ENCODE assay signal across 19 mouse cellular contexts in the genomic region with DNA sequence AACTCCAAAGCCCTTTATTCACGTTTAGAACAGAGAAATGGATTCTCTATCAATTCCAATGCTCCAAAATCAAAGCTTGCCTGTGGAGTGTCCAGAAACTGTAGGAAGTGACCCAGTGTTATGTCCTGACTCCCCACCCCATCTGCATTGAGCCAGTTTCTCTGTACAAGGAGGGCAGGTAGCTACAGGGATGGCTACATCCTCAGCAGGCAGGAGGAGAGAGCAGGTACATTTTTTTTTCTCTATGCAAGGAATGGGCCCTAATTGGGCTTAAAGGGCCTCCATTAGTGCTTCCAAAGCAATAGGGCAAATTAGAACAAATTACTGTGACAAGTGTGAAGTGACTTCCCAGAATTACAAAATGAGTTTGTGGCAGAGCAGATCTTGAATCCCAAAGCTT. TPM values are rescaled to one million over a fixed set of nuclear protein-coding genes. Genes with fewer than 3 reads are reported as not detected.
DNase-seq lines count a peak whose midpoint lies in the region; ATAC-seq and TF ChIP-seq lines count a peak whose summit lies in the region.
"Had no signal": no experiment of that assay in that cellular context is flagged by ENCODE, and none has a peak within 500 bp of the region (broad histone marks: within the 10 kb centered on the region; RNA-seq: fewer than 3 reads in every experiment).

No protein-coding gene starts in this region.

- no peak overlapping the region for H3K4me2 ChIP-seq in forebrain, embryonic 13.5 days
- H3K4me2 ChIP-seq in forebrain, postnatal 0 days (ENCODE audit: low read depth): no peak overlapping the region
- no peak overlapping the region for H3K4me2 ChIP-seq in midbrain, embryonic 12.5 days (replicated peaks)
- no peak overlapping the region for H3K4me2 ChIP-seq in midbrain, postnatal 0 days (ENCODE audit: low read depth, low read length, poor library complexity, severe bottlenecking)
- H3K4me2 ChIP-seq in forebrain, embryonic 15.5 days (replicated peaks): no peak overlapping the region
- H3K4me2 ChIP-seq in midbrain, embryonic 16.5 days (ENCODE audit: low read length): no peak overlapping the region
- H3K4me2 ChIP-seq: heart, embryonic 12.5 days; limb, embryonic 15.5 days had no signal

- WGBS in forebrain, embryonic 13.5 days: 7% methylated on average over 1 of the region's 1 CpGs
- 10% methylated on average over 1 of the region's 1 CpGs for WGBS in forebrain, postnatal 0 days
- 12% methylated on average over 1 of the region's 1 CpGs for WGBS in midbrain, embryonic 12.5 days
- 6% methylated on average over 1 of the region's 1 CpGs for WGBS in midbrain, postnatal 0 days
- 0% methylated on average over 1 of the region's 1 CpGs for WGBS in forebrain, embryonic 15.5 days
- WGBS in midbrain, embryonic 16.5 days: 9% methylated on average over 1 of the region's 1 CpGs

- peaks cover 3% of the 10 kb centered on the region for H3K4me1 ChIP-seq in forebrain, embryonic 13.5 days
- H3K4me1 ChIP-seq in forebrain, postnatal 0 days (ENCODE audit: insufficient read depth): no peaks in the 10 kb centered on the region
- H3K4me1 ChIP-seq in midbrain, embryonic 12.5 days: no peaks in the 10 kb centered on the region
- H3K4me1 ChIP-seq in midbrain, postnatal 0 days (ENCODE audit: insufficient read depth, low read length): no peaks in the 10 kb centered on the region
- peaks cover 17% of the 10 kb centered on the region for H3K4me1 ChIP-seq in forebrain, embryonic 15.5 days
- H3K4me1 ChIP-seq in midbrain, embryonic 16.5 days (ENCODE audit: control insufficient read depth, insufficient read depth, low read length): 0 out of 2 replicates have a peak, but pooled peaks cover 4% of the 10 kb centered on the region
- H3K4me1 ChIP-seq: heart, embryonic 12.5 days had no signal

- H3K36me3 ChIP-seq in forebrain, embryonic 13.5 days (ENCODE audit: poor library complexity, severe bottlenecking): no peaks in the 10 kb centered on the region
- no peaks in the 10 kb centered on the region for H3K36me3 ChIP-seq in forebrain, postnatal 0 days (ENCODE audit: insufficient read depth)
- H3K36me3 ChIP-seq in midbrain, embryonic 12.5 days: no peaks in the 10 kb centered on the region
- no peaks in the 10 kb centered on the region for H3K36me3 ChIP-seq in midbrain, postnatal 0 days (ENCODE audit: insufficient read depth, low read length)
- no peaks in the 10 kb centered on the region for H3K36me3 ChIP-seq in forebrain, embryonic 15.5 days
- H3K36me3 ChIP-seq in midbrain, embryonic 16.5 days (ENCODE audit: control insufficient read depth, insufficient read depth, low read length): no peaks in the 10 kb centered on the region
- H3K36me3 ChIP-seq: heart, embryonic 12.5 days; limb, embryonic 15.5 days had no signal

- no peaks in the 10 kb centered on the region for H3K27me3 ChIP-seq in forebrain, embryonic 13.5 days
- H3K27me3 ChIP-seq in forebrain, postnatal 0 days (ENCODE audit: insufficient read depth, low read length): no peaks in the 10 kb centered on the region
- no peaks in the 10 kb centered on the region for H3K27me3 ChIP-seq in midbrain, embryonic 12.5 days
- H3K27me3 ChIP-seq in midbrain, postnatal 0 days (ENCODE audit: insufficient read depth, low read length): no peaks in the 10 kb centered on the region
- no peaks in the 10 kb centered on the region for H3K27me3 ChIP-seq in forebrain, embryonic 15.5 days
- no peaks in the 10 kb centered on the region for H3K27me3 ChIP-seq in midbrain, embryonic 16.5 days (ENCODE audit: control insufficient read depth, insufficient read depth, low read depth, low read length)

- no peak overlapping the region for H3K9ac ChIP-seq in forebrain, embryonic 13.5 days
- H3K9ac ChIP-seq in forebrain, postnatal 0 days: no peak overlapping the region
- H3K9ac ChIP-seq in midbrain, embryonic 12.5 days (replicated peaks): no peak overlapping the region
- H3K9ac ChIP-seq in midbrain, postnatal 0 days (replicated peaks; ENCODE audit: low read length, poor library complexity, severe bottlenecking): no peak overlapping the region
- no peak overlapping the region for H3K9ac ChIP-seq in forebrain, embryonic 15.5 days (replicated peaks)
- no peak overlapping the region for H3K9ac ChIP-seq in midbrain, embryonic 16.5 days (ENCODE audit: low read depth, low read length)
- H3K9ac ChIP-seq: heart, embryonic 12.5 days; limb, embryonic 15.5 days; liver, embryonic 14.5 days had no signal

- no peaks in the 10 kb centered on the region for H3K9me3 ChIP-seq in forebrain, embryonic 13.5 days (replicated peaks)
- H3K9me3 ChIP-seq in forebrain, postnatal 0 days (ENCODE audit: low read length): no peaks in the 10 kb centered on the region
- H3K9me3 ChIP-seq in midbrain, embryonic 12.5 days: no peaks in the 10 kb centered on the region
- no peaks in the 10 kb centered on the region for H3K9me3 ChIP-seq in midbrain, postnatal 0 days (ENCODE audit: low read length)
- H3K9me3 ChIP-seq in forebrain, embryonic 15.5 days: no peaks in the 10 kb centered on the region
- no peaks in the 10 kb centered on the region for H3K9me3 ChIP-seq in midbrain, embryonic 16.5 days (replicated peaks; ENCODE audit: control insufficient read depth, low read length, poor library complexity, severe bottlenecking)
- H3K9me3 ChIP-seq: heart, embryonic 12.5 days; limb, embryonic 15.5 days had no signal

- TF ChIP-seq CTCF in forebrain, postnatal 0 days (IDR thresholded peaks at IDR 0.05; ENCODE audit: low read depth): no peak
- no peak for TF ChIP-seq CTCF in midbrain, postnatal 0 days (IDR thresholded peaks at IDR 0.05)

- no peak overlapping the region for H3K27ac ChIP-seq in forebrain, embryonic 13.5 days
- H3K27ac ChIP-seq in forebrain, postnatal 0 days (ENCODE audit: low read depth, low read length): no peak overlapping the region
- H3K27ac ChIP-seq in midbrain, embryonic 12.5 days (replicated peaks): no peak overlapping the region
- H3K27ac ChIP-seq in midbrain, postnatal 0 days (ENCODE audit: low read depth, low read length): no peak overlapping the region
- peak overlapping the region; percentile 39; the same call in 1 of the 2 replicates for H3K27ac ChIP-seq in forebrain, embryonic 15.5 days (replicated peaks)
- no peak overlapping the region for H3K27ac ChIP-seq in midbrain, embryonic 16.5 days (ENCODE audit: low read length)
- H3K27ac ChIP-seq: kidney, postnatal 0 days; limb, embryonic 15.5 days; liver, embryonic 14.5 days had no signal

- DNase-seq in forebrain, postnatal 0 days: no peak
- DNase-seq in midbrain, postnatal 0 days (ENCODE audit: low spot score): no peak
- no peak for DNase-seq in frontal cortex, postnatal 14 days (ENCODE audit: low spot score in 2 of 2)

- H3K4me3 ChIP-seq in forebrain, embryonic 13.5 days: no peak overlapping the region
- no peak overlapping the region for H3K4me3 ChIP-seq in forebrain, postnatal 0 days (ENCODE audit: low read depth, low read length)
- no peak overlapping the region for H3K4me3 ChIP-seq in midbrain, embryonic 12.5 days
- no peak overlapping the region for H3K4me3 ChIP-seq in midbrain, postnatal 0 days (ENCODE audit: low read depth, low read length)
- no peak overlapping the region for H3K4me3 ChIP-seq in forebrain, embryonic 15.5 days
- H3K4me3 ChIP-seq in midbrain, embryonic 16.5 days (ENCODE audit: low read depth, low read length): no peak overlapping the region
- H3K4me3 ChIP-seq: heart, embryonic 12.5 days; limb, embryonic 15.5 days; myocyte had no signal

- ATAC-seq in forebrain, embryonic 13.5 days: peak; percentile 57
- no peak; the same call in none of the 2 replicates for ATAC-seq in forebrain, postnatal 0 days
- ATAC-seq in midbrain, embryonic 12.5 days (ENCODE audit: low FRiP score, low read depth): 0 out of 2 replicates have a peak, but pooled peaks have one; percentile 38
- ATAC-seq in midbrain, postnatal 0 days (ENCODE audit: low FRiP score): no peak
- ATAC-seq in forebrain, embryonic 15.5 days (replicated peaks): peak; percentile 55
- peak; percentile 69 for ATAC-seq in midbrain, embryonic 16.5 days
- ATAC-seq in granulocyte monocyte progenitor cell, adult 5-6 weeks (replicated peaks; ENCODE audit: poor library complexity, severe bottlenecking): no peak
- ATAC-seq: CD4-positive, CD25-positive, alpha-beta regulatory T cell, adult 4 months had no signal

RNA-seq across cellular contexts. Expression of a gene that starts 15.0 kb away (rescaled TPM):
- 1.7 and 2.8 TPM in 2 replicates for polyA plus RNA-seq in forebrain, embryonic 13.5 days (2015; fragmentation: Nextera tagmentation; extraction: Ambion mirVana)
- total RNA-seq in forebrain, postnatal 0 days (2014; rRNA removed): 2.8 TPM in 2 replicates
- polyA plus RNA-seq in forebrain, postnatal 0 days (2015; fragmentation: Nextera tagmentation; extraction: Ambion mirVana): 1.1 and 2.4 TPM in 2 replicates
- polyA plus RNA-seq in midbrain, embryonic 12.5 days (2016; fragmentation: Nextera tagmentation; extraction: Ambion mirVana): 0.78 and 1.1 TPM in 2 replicates
- 2.2 and 3.1 TPM in 2 replicates for total RNA-seq in midbrain, postnatal 0 days (2014; rRNA removed)
- polyA plus RNA-seq in midbrain, postnatal 0 days (2015; fragmentation: Nextera tagmentation; extraction: Ambion mirVana): 4.5 and 5.5 TPM in 2 replicates
- 0.64 and 3.7 TPM in 2 replicates for polyA plus RNA-seq in forebrain, embryonic 15.5 days (2015; fragmentation: Nextera tagmentation; extraction: Ambion mirVana)
- polyA plus RNA-seq in midbrain, embryonic 16.5 days (2015; fragmentation: Nextera tagmentation; extraction: Ambion mirVana): 3.1 and 3.8 TPM in 2 replicates
- not detected in 2 replicates for total RNA-seq in granulocyte monocyte progenitor cell, adult 5-6 weeks (2014; fragmentation: Nextera tagmentation)
- not detected in 2 replicates for total RNA-seq in granulocyte monocyte progenitor cell, adult 5-6 weeks (2017)
- total RNA-seq: adrenal gland, postnatal 14 days; heart, postnatal 10 days; megakaryocyte-erythroid progenitor cell, adult 5-6 weeks had no signal
- polyA plus RNA-seq: CD4-positive, CD25-positive, alpha-beta regulatory T cell, adult 4 months; kidney, adult 2 months; myocyte; spleen, adult 2 months had no signal

Comparison
In these comparisons a context has a peak if more than half of its experiments do, and no peak if none do; other contexts are left out.
1. ATAC-seq: peak in forebrain, embryonic 13.5 days (single experiment), midbrain, embryonic 12.5 days (single experiment), forebrain, embryonic 15.5 days (single experiment) and midbrain, embryonic 16.5 days (single experiment); none in forebrain, postnatal 0 days (single experiment), midbrain, postnatal 0 days (single experiment) and granulocyte monocyte progenitor cell, adult 5-6 weeks (single experiment).